Mouse (Mus musculus) heart, postnatal 0 days (tissue): ENCODE data around the gene Aebp1.

Experiments
- CTCF ChIP-seq: IDR thresholded peaks from 2 replicates; pipeline ENCODE4 v1.5.1; 2016; ENCODE audit warnings: antibody characterized with exemption, control low read depth, low read depth
- EP300 ChIP-seq: IDR thresholded peaks from 2 replicates; pipeline ENCODE4 v1.6.1; 2016; ENCODE audit warnings: antibody characterized with exemption, low read depth

DNA sequence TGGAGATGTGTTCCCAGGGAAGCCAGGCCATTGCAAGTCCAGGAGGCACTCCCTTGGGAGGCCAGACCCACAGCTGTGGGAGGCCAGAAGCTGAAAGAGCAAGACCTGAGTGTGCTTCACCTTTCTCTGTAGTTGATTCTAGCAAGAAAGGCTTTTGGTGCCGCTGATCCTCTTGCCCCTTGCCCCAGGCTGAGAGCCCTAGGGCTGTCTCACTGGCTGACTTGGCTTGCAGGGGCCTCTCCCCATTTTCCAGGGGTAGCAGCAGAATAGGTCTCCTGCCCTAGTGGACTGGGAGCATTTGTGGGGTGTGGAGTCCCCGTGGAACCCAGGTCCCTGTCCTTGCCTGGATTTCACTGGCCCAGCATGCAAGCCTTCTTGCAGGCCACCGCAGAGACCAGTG is 39.6 kb downstream of the Aebp1 start:
- TF ChIP-seq CTCF: no peak
- no peak for TF ChIP-seq EP300
